Mouse (Mus musculus) heart, embryonic 16.5 days (tissue): ENCODE results near the gene Tnpo3. TPM values are rescaled to one million over a fixed set of nuclear protein-coding genes. Genes with fewer than 3 reads are reported as not detected.
A peak's percentile ranks its signal among the peaks of the same experiment; 100 is the strongest.

Experiments
- ATAC-seq: fragments of 200-750 bp; cut with Nextera tagmentation; replicated peaks from 2 replicates; pipeline ENCODE4 v1.8.0; 2017; ENCODE audit warnings: moderate number of reproducible peaks; ENCODE audit not compliant: insufficient read depth, low FRiP score; ENCODE audit errors: extremely low read depth
- H3K27ac ChIP-seq: fragments of 300-500 bp; sonication (generic); 2 replicates; pipeline ENCODE4 v1.5.1; 2014; ENCODE audit warnings: mild to moderate bottlenecking, low read length, control low read depth, moderate library complexity
- H3K27me3 ChIP-seq: fragments of 300-500 bp; sonication (generic); 2 replicates; pipeline ENCODE4 v1.6.1; 2014; ENCODE audit warnings: low read length, mixed read lengths; ENCODE audit not compliant: control insufficient read depth, insufficient read depth
- H3K36me3 ChIP-seq: fragments of 300-500 bp; sonication (generic); 2 replicates; pipeline ENCODE4 v1.6.1; 2014; ENCODE audit not compliant: control insufficient read depth, insufficient read depth
- H3K4me1 ChIP-seq: fragments of 300-500 bp; sonication (generic); 2 replicates; pipeline ENCODE4 v1.6.1; 2014; ENCODE audit warnings: low read length, mixed read lengths; ENCODE audit not compliant: control insufficient read depth, insufficient read depth
- H3K4me2 ChIP-seq: fragments of 300-500 bp; sonication (generic); 2 replicates; pipeline ENCODE4 v1.6.1; 2014; ENCODE audit warnings: low read depth, mild to moderate bottlenecking, control low read depth, low read length
- H3K4me3 ChIP-seq: fragments of 300-500 bp; sonication (generic); 2 replicates; pipeline ENCODE4 v1.5.1; 2014; ENCODE audit warnings: mild to moderate bottlenecking, control low read depth, low read length
- H3K9ac ChIP-seq: fragments of 300-500 bp; sonication (generic); 2 replicates; pipeline ENCODE4 v1.6.1; 2014; ENCODE audit warnings: low read length, control low read depth
- H3K9me3 ChIP-seq: fragments of 300-500 bp; sonication (generic); replicated peaks from 2 replicates; pipeline ENCODE4 v1.6.1; 2016; ENCODE audit warnings: low read length; ENCODE audit not compliant: control insufficient read depth
- WGBS: fragments of 180-500 bp; shearing (Covaris S2); extraction: QIAGEN DNeasy Blood & Tissue Kit; methylation state at CpG from one replicate; pipeline ENCODE4 v1.1.7; 2014; 5-methylcytosine and 5-hydroxymethylcytosine counted together
- polyA plus RNA-seq: library from polyadenylated mRNA; unstranded; fragments of >200 nt; fragmentation: Nextera tagmentation; extraction: Ambion mirVana; gene quantifications from 2 replicates; pipeline ENCODE4 v1.2.1, GENCODE M21; 2015

Gene Tnpo3
- polyA plus RNA-seq, 1 experiment from 2014 or later: 63.5 TPM

GRCm38 (mm10) chr6:29506834-29507233 lies 102.9 kb downstream of the Tnpo3 start:
- no peak for ATAC-seq
- Histone ChIP-seq H3K9ac (peak overlapping the region; percentile 1; the same call in 1 of the 2 replicates), H3K27ac (no peak overlapping the region), H3K4me1 (peaks cover 2% of the 10 kb centered on the region), H3K36me3 (no peaks in the 10 kb centered on the region), H3K27me3 (peaks cover 10% of the 10 kb centered on the region; the same call in 1 of the 2 replicates), H3K9me3 (no peaks in the 10 kb centered on the region), H3K4me3 (peak overlapping the region; percentile 66), H3K4me2 (peak overlapping the region; percentile 81)
- WGBS: 24% methylated on average over 8 of the region's 8 CpGs

- H3K9ac ChIP-seq: no peak overlapping the region
These were observed 104.2 kb downstream of the Tnpo3 start for GRCm38 (mm10) chr6:29505493-29505892.

GRCm38 (mm10) chr6:29501599-29501998 lies 108.1 kb downstream of the Tnpo3 start:
- Histone ChIP-seq H3K27me3 (peaks cover 8% of the 10 kb centered on the region), H3K9ac (no peak overlapping the region), H3K4me3 (no peak overlapping the region), H3K27ac (no peak overlapping the region), H3K4me2 (no peak overlapping the region), H3K36me3 (no peaks in the 10 kb centered on the region), H3K4me1 (no peaks in the 10 kb centered on the region), H3K9me3 (peaks cover 3% of the 10 kb centered on the region; the same call in 1 of the 2 replicates)
- WGBS: 91% methylated on average over 1 of the region's 1 CpGs
- ATAC-seq: no peak

More at GRCm38 (mm10) chr6:29505493-29505892, 104.2 kb downstream of the Tnpo3 start:
- no peak for ATAC-seq
- Histone ChIP-seq H3K27me3 (peaks cover 10% of the 10 kb centered on the region; the same call in 1 of the 2 replicates), H3K4me3 (no peak overlapping the region), H3K27ac (no peak overlapping the region), H3K9me3 (no peaks in the 10 kb centered on the region), H3K4me1 (peaks cover 2% of the 10 kb centered on the region), H3K36me3 (no peaks in the 10 kb centered on the region), H3K4me2 (no peak overlapping the region)
- 88% methylated on average over 5 of the region's 5 CpGs for WGBS

- Histone ChIP-seq H3K36me3 (no peaks in the 10 kb centered on the region), H3K4me1 (no peaks in the 10 kb centered on the region), H3K4me3 (no peak overlapping the region), H3K9ac (no peak overlapping the region), H3K27ac (no peak overlapping the region), H3K9me3 (peaks cover 3% of the 10 kb centered on the region; the same call in 1 of the 2 replicates), H3K27me3 (peaks cover 14% of the 10 kb centered on the region), H3K4me2 (no peak overlapping the region)
- 87% methylated on average over 6 of the region's 6 CpGs for WGBS
- ATAC-seq: no peak
These were observed 108.9 kb downstream of the Tnpo3 start for GRCm38 (mm10) chr6:29500810-29501209.

DNA sequence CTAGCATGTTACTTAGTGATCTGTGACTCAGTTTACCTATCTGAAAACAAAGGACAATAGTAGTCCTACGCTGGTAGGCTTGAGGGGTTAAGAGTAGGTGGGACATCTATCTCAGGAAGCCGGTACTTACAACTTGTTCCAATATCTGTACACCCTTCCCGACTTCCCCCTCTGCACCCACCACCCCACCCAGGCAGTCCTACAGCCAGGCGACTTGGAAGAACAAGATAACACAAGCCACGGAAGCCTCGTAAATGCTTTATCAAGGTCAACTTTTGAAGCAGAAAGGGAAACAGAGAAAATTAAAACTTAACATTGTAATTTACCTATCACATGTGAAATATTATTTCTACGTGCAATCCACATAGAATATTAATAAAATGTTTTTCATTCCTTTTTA lies 109.5 kb downstream of the Tnpo3 start:
- ATAC-seq: no peak
- H3K27ac ChIP-seq: no peak overlapping the region
- H3K4me2 ChIP-seq: no peak overlapping the region
- H3K9me3 ChIP-seq: peaks cover 3% of the 10 kb centered on the region; the same call in 1 of the 2 replicates
- peaks cover 17% of the 10 kb centered on the region for H3K27me3 ChIP-seq
- 81% methylated on average over 7 of the region's 7 CpGs for WGBS
- no peaks in the 10 kb centered on the region for H3K36me3 ChIP-seq
- no peaks in the 10 kb centered on the region for H3K4me1 ChIP-seq
- no peak overlapping the region for H3K9ac ChIP-seq
- H3K4me3 ChIP-seq: no peak overlapping the region

GRCm38 (mm10) chr6:29497791-29498190 lies 111.9 kb downstream of the Tnpo3 start:
- H3K9ac ChIP-seq: no peak overlapping the region
- H3K4me3 ChIP-seq: no peak overlapping the region
- 25% methylated on average over 2 of the region's 2 CpGs for WGBS
- H3K4me1 ChIP-seq: no peaks in the 10 kb centered on the region
- no peak overlapping the region for H3K4me2 ChIP-seq
- peaks cover 17% of the 10 kb centered on the region for H3K27me3 ChIP-seq
- H3K27ac ChIP-seq: no peak overlapping the region
- peaks cover 3% of the 10 kb centered on the region; the same call in 1 of the 2 replicates for H3K9me3 ChIP-seq
- no peaks in the 10 kb centered on the region for H3K36me3 ChIP-seq
- ATAC-seq: no peak

DNA sequence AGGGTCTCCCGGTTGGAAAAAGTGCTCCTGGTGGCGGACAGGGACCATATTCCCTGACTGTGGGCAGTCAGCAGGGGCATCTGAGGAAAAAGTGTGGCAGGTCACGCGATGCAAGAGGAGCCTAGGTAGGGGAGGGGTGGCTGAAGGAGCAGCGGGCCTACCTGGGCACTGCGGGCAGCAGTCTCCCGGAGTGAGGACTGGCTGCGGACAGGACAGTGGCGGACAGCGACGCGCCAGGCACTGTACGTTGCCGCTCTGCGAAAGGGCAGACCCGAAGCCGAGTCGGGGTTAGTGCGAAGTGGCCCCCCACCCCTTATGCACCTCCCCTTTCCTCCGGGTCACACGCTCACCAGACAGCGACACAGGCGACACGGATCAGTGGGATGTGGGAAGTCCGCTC lies 113.4 kb downstream of the Tnpo3 start:
- Histone ChIP-seq H3K4me2 (no peak overlapping the region), H3K4me1 (no peaks in the 10 kb centered on the region), H3K9me3 (peaks cover 3% of the 10 kb centered on the region; the same call in 1 of the 2 replicates), H3K27ac (no peak overlapping the region), H3K4me3 (no peak overlapping the region), H3K9ac (no peak overlapping the region), H3K36me3 (no peaks in the 10 kb centered on the region), H3K27me3 (peaks cover 17% of the 10 kb centered on the region)
- no peak for ATAC-seq
- WGBS: 34% methylated on average over 25 of the region's 25 CpGs

- Histone ChIP-seq H3K4me3 (no peak overlapping the region), H3K27me3 (peaks cover 17% of the 10 kb centered on the region), H3K9ac (no peak overlapping the region), H3K9me3 (no peaks in the 10 kb centered on the region), H3K4me1 (no peaks in the 10 kb centered on the region), H3K36me3 (no peaks in the 10 kb centered on the region), H3K4me2 (no peak overlapping the region), H3K27ac (no peak overlapping the region)
- ATAC-seq: no peak
- 65% methylated on average over 4 of the region's 4 CpGs for WGBS
These were observed 115.6 kb downstream of the Tnpo3 start for GRCm38 (mm10) chr6:29494101-29494500.
